Mouse (Mus musculus) left cerebral cortex, postnatal 10 days (tissue): Measurements from ENCODE around the gene Spn. TPM values are rescaled to one million over a fixed set of nuclear protein-coding genes. Genes with fewer than 3 reads are reported as not detected.

Experiments used
- DNase-seq, 2 experiments: peaks; one replicate each; pipeline ENCODE4 v3.0.0; 2021 to 2022; ENCODE audit warnings: low spot score in 2 of 2, mixed read lengths in 1 of 2; ENCODE audit errors: extremely low spot score in 1 of 2
- intact Hi-C: fragments of 180-260 bp; cut with DNase I; formaldehyde crosslinking; loops from one replicate; pipeline ENCODE4 v1.15.1; 2025
- total RNA-seq, 2 experiments: library from RNA; stranded (reverse); gene quantifications; 2 replicates each; pipeline ENCODE4 v1.2.3; 2021

Spn gene
- total RNA-seq, 2 experiments from 2014 or later: 0.11 to 0.12 TPM

DNA sequence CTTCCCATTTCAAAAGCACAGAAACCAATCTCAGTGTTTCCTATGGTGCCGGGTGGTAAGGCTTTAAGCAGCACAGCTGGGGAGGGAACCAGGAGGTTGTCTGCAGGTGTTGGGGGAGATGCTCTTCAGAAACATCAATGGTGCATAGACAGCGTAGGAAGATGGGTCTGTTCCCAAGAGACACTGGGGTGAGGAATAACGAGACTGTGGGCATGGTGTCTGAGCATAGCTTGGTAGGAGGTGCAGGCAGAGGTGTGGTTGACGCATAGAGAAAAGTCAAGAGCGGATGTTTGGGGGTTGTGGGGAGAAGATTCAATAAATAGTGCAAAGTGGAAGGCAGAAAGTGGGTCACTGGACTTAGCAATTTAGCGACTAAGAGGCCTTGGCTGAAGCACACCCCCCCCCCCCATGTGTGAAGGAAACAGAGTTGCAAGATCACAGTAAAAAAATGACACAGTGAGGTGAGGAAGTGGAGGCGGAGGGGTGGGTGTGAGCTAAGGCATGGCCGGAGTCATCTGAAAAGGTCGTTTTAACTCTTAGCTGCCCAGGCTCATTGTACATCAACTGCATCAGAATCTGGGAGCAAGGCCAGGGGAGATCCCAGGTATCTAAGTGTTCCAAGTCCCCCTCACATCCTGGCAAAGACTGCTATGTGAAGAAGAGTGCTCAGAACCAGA, 24.6 kb downstream of the Spn start:
- DNase-seq: no peak
- intact Hi-C loops: no loop called here

DNA sequence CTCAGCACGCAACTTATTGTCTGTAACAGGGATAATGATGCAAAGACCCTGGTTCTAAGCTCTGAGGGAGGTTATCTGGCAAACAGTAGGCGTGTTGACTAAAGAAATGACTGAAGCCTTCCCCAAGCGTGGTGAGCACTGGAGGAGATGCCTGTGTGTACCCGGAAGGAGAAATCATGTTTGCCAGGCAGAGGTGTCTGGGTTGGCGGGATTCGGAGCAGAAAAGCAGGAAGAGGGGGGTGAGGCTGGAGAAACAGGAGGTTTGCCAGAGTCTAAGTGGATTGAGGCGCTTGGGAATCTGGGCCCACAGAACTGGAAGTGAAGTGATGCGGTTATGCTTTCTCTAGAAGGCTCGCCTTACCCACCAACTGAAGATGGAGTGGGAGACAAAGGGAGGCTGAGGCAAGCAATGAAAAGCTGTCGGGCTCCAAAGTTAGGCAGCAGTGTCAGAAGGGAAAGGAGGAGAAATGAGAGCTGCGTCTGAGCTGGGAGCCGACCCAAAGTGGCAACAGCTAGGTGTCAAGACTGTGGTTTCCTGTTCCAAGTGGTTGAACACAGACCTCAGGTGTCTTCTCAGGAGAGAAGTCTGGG, 25.3 kb downstream of the Spn start:
- no peak for DNase-seq
- intact Hi-C loops: no loop called here

DNA sequence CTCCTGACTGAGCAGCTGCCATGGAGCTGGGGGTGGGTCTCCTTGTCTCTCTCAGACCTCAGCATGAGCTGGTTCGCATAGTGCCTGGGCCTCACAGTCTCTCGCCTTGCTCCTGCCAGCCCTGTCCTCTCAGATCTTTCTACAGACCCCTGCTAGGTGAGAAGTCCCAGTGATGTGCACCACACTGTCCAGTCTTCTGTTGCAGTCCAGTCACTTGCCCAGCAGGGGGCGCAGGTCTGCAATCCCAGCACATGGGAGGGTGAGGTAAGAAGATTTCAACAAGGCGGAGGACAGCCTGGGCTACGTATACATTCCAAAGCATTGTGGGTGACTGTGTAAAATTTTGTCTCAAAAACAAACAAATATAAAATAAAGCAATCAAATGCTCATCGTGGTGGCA, 26.2 kb downstream of the Spn start:
- intact Hi-C loops: loop anchor here (2.0 kb wide), 1 partner anchor 281 kb away; the partner anchor contains the start of gene 4930451I11Rik
- DNase-seq: peak in 1 of 2 experiments; percentile 66

DNA sequence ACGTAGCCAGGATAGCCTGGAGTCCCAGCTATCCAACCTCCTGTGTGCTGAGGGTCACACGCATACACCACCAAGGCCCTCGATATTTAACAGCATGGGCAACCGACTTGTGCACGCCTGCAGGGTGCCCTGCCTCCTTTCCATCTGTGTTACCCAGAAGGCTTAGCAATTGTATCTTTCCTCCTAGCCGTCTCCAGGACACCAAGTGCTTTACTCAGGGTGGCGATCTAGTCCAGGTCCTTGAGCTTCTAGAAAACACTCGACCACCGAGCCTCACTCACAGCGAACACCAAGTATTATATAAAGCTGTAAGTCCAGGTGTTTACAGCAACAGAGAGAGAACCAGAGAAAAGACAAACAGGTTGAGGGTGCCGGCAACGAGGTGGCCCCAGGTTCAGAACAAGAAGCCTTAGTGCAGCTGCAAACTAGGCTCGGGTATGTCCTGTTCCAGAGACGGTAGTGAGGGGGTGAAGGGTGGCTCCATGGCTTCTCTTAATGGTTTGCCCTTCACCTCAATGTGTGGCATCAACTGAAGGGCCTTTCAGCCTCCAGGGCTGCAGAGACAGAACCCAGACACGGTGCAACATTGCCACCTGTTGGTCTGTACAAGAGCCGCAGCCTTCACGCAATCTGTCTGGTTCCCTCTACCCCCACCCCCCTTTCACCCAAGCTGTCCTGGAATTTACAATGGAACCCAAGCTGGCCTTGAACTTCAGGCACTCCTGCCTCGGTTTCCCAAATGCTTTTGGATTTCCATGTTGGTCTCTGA, 27.2 kb downstream of the Spn start:
- intact Hi-C loops: loop anchor here (2.0 kb wide), 1 partner anchor 280 kb away; the partner anchor contains the start of gene 4930451I11Rik
- peak; percentile 74 to 80 for DNase-seq

DNA sequence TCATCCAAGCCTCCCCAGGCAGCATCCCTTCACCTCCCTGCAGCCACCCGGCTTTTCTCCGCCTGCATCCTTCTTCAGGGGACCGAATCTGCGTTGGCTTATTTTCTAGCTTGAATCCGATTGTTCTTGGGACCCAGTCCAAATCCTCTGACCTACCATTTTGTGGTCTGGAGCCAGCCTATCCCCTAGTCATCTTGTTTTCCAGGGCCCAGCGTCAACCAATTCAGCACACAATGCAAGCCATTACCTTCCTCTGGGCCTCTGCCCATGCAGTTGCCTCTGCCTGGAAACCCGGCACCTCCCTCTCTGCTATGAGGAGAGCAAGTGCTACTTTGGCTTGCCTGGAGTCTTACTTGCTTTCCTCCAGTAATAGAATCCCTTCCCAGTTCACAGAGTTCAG, 32.1 kb downstream of the Spn start:
- intact Hi-C loops: loop anchor here (2.0 kb wide), 2 partner anchors 157 to 273 kb away; partner anchors contain the start of gene Asphd1

DNA sequence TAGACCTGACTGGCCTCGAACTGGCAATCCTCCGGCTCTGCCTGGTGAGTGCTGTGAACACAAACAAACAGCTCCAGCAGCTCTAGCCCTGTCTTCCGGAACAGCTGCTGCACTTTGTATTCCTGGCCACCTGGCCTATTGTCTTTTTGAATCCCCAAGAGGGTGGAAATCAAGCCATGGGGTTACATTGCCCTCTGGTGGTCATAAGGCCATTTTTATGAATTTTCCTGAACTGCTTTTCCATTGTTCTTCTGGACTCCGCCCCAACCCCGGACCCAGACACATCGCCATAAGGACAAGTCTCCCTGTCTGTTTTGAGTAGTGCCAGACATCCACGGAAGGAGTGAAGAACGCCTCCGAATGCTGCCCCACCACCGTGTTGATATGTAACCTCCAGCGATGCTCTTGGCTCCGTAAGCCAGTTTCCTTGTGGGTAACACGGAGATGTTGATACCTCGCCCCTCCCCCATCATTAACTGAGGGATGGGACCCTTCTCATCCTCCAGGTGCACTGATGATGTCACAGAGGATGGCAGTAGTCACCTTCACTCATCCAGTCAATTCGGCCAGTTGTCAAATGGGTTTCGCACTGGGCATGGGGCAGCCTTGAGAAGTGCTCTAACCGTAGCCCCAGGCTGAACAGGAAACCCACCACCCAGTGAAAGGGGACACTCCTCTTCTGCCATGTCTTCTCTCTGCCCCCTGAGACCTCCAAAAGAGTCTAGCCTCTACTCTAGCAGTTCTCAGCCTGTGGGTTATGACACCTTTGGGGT, 32.9 kb downstream of the Spn start:
- intact Hi-C loops: loop anchor here (2.0 to 5.0 kb wide), 3 partner anchors 82 to 272 kb away; partner anchors contain the start of genes Asphd1, Gm42742 and Prrt2
- peak; percentile 78 to 79 for DNase-seq

More for the DNA sequence above, 32.1 kb downstream of the Spn start:
- no peak for DNase-seq

DNA sequence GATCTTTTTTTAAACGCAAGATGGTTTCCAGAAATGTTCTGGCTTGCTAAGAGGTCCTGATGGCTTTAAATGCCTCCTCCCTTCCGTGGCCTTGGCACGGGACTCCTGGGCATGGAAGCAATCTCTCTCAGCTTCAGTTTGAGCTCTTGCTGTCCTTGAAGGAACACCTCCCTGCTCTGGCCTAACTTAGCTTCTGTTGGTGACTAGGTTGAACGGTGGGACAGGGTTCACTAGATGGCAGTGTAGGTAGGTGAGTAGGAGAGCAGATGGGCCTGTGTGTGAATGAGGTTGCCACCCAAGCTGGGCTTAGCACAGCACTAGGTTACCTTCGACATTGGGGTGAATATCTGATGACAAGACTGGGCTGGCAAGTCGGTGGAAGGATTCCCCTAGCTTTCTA, 33.7 kb downstream of the Spn start:
- intact Hi-C loops: loop anchor here (2.0 to 5.0 kb wide), 3 partner anchors 82 to 271 kb away; partner anchors contain the start of genes Asphd1, Gm42742 and Prrt2

DNA sequence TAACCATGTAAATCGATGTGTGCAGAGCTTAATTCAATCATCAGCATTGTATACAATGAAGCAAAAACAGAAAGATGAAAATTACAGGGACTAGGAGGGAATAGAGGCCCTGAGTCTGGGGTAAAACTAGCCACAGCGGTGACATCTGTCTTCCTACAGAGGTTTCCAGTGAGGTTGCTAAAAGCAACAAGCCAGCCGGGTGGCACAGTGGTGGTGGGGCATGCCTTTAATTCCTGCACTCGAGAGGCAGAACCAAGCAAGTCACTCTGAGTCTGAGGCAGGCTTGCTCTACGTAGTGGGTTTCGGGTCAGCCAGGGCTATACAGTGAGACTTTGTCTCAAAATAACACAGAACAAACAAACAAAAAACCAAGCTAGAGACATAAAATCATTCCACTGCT, 35.5 kb downstream of the Spn start:
- no peak for DNase-seq
- intact Hi-C loops: loop anchor here (5.0 kb wide), 1 partner anchor 80 kb away; the partner anchor contains the start of genes Gm42742 and Prrt2

More for the DNA sequence above, 33.7 kb downstream of the Spn start:
- DNase-seq: no peak

DNA sequence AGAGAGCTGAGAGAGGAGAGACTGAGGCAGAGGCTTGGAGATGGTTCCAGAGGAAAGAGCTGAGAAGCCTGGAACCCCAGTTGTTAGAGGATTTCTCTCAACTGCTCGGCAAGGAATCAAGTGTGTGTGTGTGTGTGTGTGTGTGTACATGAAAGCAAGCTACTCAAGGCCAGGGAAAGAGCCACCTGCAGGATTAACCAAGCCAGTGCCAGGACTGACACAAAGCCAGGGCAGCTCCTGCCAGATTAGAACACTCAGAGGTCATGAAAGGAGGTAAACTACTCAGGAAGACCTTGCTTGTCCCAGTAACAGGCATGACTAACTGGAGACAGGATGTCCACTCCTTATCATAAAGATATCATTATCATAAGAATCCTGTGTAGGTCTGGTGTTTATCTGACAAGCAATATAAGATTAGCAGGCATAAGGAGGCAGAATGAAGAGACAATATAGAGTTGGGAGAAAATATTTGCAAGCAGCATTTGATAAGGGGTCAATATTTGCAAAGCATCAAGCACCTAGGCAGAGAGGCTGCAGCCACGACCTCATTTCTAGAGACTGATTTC, 36.1 kb downstream of the Spn start:
- intact Hi-C loops: loop anchor here (5.0 kb wide), 1 partner anchor 79 kb away; the partner anchor contains the start of genes Gm42742 and Prrt2
- DNase-seq: no peak

DNA sequence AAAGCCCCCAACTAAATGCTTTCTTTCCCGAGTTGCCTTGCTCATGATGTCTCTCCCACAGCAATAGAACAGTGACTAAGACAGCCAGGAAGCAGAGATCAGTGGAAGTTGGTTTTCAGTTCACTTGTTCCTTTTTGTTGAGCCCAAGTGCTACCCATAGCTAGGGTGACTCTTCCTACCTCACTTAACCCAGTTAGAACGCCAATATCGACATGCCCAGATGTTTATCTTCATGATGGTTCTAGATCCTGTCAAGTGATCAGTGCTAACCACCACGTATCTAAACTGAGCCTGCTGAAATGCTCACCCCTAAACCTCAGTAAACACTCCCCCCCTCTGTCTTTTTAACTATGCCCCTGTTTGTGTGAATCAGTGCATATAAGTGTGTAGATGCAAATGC, 38.1 kb downstream of the Spn start:
- DNase-seq: no peak

DNA sequence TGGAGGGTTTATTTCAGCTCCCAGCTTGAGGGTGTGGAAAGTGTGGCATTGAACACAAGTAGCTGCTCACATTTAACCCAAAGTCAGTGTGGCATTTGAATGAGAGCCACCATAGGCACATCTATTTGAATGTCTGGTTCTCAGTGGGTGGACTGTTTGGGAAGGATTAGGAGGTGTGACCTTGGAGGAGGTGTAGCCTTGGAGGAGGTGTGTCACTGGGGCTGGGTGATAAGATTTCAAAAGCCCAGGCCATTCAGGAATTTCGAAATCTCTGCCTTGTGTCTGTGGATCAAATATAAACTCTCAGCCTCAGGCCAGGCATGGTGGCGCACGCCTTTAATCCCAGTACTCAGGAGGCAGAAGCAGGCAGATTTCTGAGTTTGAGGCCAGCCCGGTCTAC, 38.7 kb downstream of the Spn start:
- DNase-seq: no peak
- intact Hi-C loops: no loop called here

More for the DNA sequence above, 38.1 kb downstream of the Spn start:
- intact Hi-C loops: no loop called here

DNA sequence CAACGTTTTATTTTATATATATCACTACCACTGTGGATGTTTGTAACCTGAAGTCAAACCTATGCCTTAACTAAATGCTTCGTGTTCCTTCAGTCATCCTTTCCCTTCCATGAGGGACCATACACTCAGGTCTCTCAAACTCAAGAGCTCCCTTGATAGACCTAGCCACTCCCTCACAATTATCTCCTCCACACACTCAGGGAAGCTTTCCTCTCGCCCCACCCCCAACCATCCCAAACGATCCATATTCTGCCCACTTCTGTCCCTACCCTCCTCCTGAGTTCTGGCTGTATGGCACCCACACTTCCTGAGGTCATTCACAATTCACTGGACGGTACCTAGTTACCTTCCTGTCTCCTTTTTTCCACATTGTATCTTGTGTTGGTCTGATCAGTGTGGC, 39.1 kb downstream of the Spn start:
- DNase-seq: no peak
- intact Hi-C loops: no loop called here

DNA sequence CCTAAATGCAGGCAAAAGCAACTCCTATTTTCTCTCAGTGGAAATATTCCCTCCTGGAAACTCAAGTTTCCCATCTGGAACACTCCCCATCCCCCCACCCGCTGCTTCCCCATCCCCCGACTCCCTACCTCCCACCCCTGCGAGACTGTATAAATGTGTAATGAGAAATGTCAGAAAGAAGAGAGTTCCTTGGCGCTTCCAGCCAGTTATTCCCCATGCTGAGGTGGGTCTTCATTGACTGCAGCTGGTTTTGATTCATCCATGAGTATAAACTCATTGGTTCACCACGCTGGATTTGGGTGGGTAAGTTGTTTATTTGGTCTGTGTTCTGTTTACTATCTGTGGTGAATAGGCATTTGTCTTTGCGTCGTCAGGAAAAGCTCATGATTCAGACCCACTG, 41.2 kb downstream of the Spn start:
- intact Hi-C loops: no loop called here
- no peak for DNase-seq

DNA sequence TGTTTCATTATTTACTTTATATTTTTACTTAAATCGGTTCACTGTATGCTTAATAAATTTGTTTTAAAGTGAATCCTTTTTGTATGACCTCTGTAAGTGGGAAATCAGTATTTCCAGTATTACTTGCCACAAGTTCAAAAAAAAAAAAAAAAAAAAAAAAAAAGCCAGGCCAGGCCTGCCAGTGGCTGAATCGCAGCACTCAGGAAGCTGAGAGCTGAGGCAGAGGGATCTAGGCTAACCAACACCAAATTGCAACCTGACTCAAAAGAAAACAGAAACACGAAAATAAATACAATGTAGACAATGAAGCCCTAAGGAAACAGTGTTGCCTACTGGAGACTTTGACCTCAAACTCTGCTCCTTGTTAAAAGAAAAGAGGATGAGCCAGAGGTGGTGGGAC, 43.7 kb downstream of the Spn start:
- intact Hi-C loops: no loop called here
- no peak for DNase-seq

DNA sequence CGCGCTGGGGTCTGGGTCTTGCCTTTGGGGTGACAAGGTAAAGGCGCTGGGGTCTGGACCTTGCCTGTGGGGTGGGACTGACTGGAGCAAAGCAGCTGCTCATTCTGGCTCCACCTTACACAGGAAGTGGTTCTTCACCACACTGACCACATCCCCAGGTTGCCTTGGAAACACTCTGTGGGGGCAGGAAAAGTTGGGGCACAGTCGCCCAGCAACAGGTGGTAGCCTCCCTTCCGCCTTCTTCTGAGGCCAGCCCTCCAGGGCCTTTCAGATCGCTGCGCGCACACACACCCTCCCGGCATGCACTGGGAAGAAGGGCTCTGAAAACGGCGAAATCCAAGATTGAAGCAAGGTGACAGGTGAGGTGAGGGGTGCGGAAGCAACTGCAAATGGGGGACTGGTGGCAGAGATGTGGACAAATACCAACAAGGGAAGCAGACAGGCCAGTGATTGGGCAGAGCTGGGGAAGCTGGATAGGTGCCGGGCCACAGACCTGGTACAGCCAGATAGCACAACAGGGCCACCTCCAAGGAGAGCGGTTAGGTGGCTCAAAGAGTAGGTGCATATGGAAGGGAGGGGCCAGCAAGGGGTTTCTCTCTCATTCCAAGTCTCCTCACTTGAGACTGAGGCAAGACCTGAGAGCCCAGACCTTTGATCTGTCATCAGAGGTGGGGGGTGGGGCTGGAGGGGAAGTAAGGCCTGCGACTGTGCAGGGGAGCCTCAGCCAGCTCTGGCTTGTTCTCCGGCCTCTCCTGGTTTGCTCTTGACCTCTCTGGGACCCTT, 46.3 kb downstream of the Spn start, which contains the start of gene AI467606:
AI467606 (plus strand) TSS at position 246 of the 783 bp plus-strand sequence.
- intact Hi-C loops: no loop called here
- peak; percentile 27 to 80 for DNase-seq

DNA sequence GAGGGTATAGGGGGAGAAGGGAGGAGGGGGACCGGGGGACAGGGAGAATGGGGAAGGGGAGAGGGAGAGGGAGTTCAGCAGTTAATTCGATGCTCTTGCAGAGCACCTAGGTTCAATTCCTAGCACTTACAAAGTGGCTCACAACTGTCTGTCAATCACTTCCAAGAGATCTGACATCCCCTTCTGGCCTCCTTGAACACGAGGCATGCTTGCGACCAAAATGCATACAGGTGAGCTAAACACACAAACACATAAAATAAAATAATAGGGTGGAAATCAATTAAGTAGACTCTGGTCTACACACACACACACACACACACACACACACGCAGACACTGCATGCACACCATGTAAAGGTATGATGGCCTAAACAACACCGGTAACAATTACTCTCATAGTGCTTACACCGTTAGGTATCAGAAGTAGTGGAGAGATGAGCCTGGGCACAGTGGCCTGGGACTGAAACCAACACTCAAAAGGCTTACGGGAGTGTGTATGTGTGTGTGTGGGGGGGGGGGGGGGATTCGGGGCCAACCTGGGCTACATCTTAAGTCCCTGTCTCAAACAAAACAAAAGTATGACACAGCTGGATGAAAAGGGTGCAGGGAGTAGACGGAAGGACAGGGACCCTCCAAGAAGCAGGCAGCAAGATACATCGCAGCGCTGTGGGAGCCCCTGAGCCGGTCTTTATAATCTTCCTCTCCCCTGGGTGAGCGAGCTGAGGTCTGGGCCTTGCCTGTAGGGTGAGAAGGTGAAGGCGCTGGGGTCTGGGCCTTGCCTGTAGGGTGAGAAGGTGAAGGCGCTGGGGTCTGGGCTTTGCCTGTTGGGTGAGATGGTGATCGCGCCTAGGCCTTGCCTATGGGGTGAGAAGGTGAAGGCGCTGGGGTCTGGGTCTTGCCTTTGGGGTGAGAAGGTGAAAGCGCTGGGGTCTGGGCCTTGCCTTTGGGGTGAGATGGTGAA, 47.2 kb downstream of the Spn start:
- DNase-seq: no peak
- intact Hi-C loops: no loop called here
